Mouse (Mus musculus): ENCODE results near the gene Ankib1. TPM values are rescaled to one million over a fixed set of nuclear protein-coding genes. Genes with fewer than 3 reads are reported as not detected.
A peak's percentile ranks its signal among the peaks of the same experiment; 100 is the strongest.

Gene Ankib1
- total and polyA plus RNA-seq, 3 experiments, result 14.5 to 19.5 TPM; not detected in 1

DNA sequence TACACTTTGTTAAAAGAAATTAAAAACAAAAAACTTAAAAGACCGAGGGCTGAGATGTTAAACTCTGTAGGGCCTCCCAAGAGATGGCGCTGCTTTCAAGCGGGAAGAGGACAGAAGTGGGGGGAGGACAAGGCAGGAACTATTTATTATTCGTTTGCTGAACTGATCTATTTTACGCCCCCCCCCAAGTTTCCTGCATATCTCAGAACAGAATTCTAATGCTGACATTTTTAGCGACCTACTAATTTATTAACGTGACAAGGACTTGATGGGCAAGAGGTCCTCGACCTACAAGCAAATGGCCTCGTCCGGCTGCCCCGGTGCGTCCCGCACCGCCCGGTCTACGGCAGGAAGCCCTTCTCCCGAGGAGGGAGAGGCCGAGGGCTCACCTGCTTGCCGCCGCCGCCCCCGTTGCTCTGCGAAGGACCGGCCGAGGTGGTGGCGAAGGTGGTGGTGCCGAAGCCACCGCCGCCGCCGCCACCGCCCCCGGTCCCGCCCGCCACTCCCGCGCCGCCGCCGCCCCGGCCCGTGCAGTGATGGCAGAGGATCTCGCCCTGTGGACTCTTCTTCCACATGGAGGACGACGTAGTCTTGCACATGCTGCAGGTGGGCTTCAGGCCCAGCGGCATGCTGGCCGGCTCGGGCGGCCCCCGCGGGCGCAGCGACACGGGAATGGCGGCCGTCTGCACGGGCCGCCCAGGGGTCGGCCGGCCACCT is 155.6 kb downstream of the Ankib1 start (continued):
- TF ChIP-seq GABPA (IDR thresholded peaks at IDR 0.05; ENCODE audit: low read depth, low read length) (no peak), SIN3A (IDR thresholded peaks at IDR 0.05; ENCODE audit: low read length) (peak; percentile 86), MYC (IDR thresholded peaks at IDR 0.05; ENCODE audit: low read depth, low read length) (0 out of 2 replicates have a peak, but pooled peaks have one; percentile 61)

GRCm38 (mm10) chr5:3646539-3646938 is 156.2 kb downstream of the Ankib1 start:
- peak overlapping the region; percentile 85 for H3K9ac ChIP-seq (ENCODE audit: control insufficient read depth, low read depth, low read length, poor library complexity, severe bottlenecking)
- H3K27me3 ChIP-seq (ENCODE audit: control insufficient read depth in 1 of 2, insufficient read depth in 2 of 2, low read length in 2 of 2), result no peaks in the 10 kb centered on the region
- no peak for TF ChIP-seq MYB (IDR thresholded peaks at IDR 0.05; ENCODE audit: low read depth, low read length)
- no peak for TF ChIP-seq RAD21 (IDR thresholded peaks at IDR 0.05; ENCODE audit: low read depth, low read length)
- no peak for TF ChIP-seq UBTF (IDR thresholded peaks at IDR 0.05; ENCODE audit: borderline replicate concordance, insufficient read depth, low read depth, low read length)
- TF ChIP-seq ZNF384 (IDR thresholded peaks at IDR 0.05; ENCODE audit: low read depth, low read length), result no peak
- no peak for TF ChIP-seq CHD1 (IDR thresholded peaks at IDR 0.05; ENCODE audit: low read depth, low read length)
- TF ChIP-seq RCOR1 (IDR thresholded peaks at IDR 0.05; ENCODE audit: low read depth, low read length), result no peak
- no peak for TF ChIP-seq EP300 (IDR thresholded peaks at IDR 0.05; ENCODE audit: low read depth in 1 of 2, low read length in 2 of 2)
- no peak for TF ChIP-seq ZKSCAN1 (IDR thresholded peaks at IDR 0.05; ENCODE audit: low read depth, low read length)
- no peak for TF ChIP-seq ELF1 (IDR thresholded peaks at IDR 0.05; ENCODE audit: low read depth, low read length)
- no peak for TF ChIP-seq NRF1 (IDR thresholded peaks at IDR 0.05; ENCODE audit: insufficient read depth, low read depth, low read length, poor library complexity, severe bottlenecking)
- no peak for TF ChIP-seq CTCF (IDR thresholded peaks at IDR 0.05 in 2 of 3, conservative IDR thresholded peaks at IDR 0.05 in 1 of 3; ENCODE audit: control insufficient read depth in 1 of 3, insufficient read depth in 1 of 3, low read depth in 2 of 3, low read length in 3 of 3, poor library complexity in 1 of 3, severe bottlenecking in 1 of 3)
- no peak for TF ChIP-seq NELFE (IDR thresholded peaks at IDR 0.05; ENCODE audit: low read depth, low read length)
- TF ChIP-seq TBP (IDR thresholded peaks at IDR 0.05; ENCODE audit: low read depth, low read length), result no peak
- TF ChIP-seq E2F4 (IDR thresholded peaks at IDR 0.05; ENCODE audit: borderline replicate concordance, low read depth, low read length), result no peak
- TF ChIP-seq MAX (IDR thresholded peaks at IDR 0.05; ENCODE audit: low read length), result no peak
- DNase-seq (ENCODE audit: low read depth, low spot score), result no peak
- peaks cover 25% of the 10 kb centered on the region for H3K79me2 ChIP-seq (ENCODE audit: control insufficient read depth, insufficient read depth, low read length, poor library complexity)
- peak overlapping the region; percentile 25 for H3K27ac ChIP-seq (ENCODE audit: control insufficient read depth, low read depth, low read length)
- peaks cover 6 to 24% of the 10 kb centered on the region in 2 experiments for H3K4me1 ChIP-seq (ENCODE audit: control insufficient read depth in 1 of 2, insufficient read depth in 2 of 2, low read length in 2 of 2)
- H3K4me3 ChIP-seq (ENCODE audit: control insufficient read depth in 1 of 2, insufficient read depth in 1 of 2, low read depth in 2 of 2, low read length in 2 of 2), result peak overlapping the region; percentile 79 to 90
- peaks cover 26 to 28% of the 10 kb centered on the region in 2 experiments for H3K36me3 ChIP-seq (ENCODE audit: control insufficient read depth in 1 of 2, insufficient read depth in 2 of 2, low read length in 2 of 2)
- H3K9me3 ChIP-seq (replicated peaks; ENCODE audit: insufficient read depth, low read length), result no peaks in the 10 kb centered on the region
